15 mouse cellular contexts compared by ENCODE assay signal in the genomic region with DNA sequence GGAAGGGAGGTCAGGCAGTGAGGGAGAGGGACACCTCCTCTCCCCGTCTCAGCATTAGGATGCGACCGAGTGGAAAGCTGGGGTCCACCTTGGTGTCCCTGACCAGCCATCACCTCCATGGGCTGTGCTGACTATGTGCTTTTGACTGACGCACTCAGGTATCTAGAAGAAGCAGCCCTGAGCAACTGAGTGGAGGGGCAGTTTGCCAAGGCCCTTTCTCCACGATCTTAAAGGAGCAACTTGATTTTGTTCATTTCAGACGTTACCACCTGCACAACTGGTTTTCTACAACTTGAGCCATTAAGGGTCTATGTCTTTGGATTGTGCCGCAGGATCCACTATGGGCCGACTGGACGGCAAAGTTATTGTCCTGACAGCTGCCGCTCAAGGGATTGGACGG. TPM values are rescaled to one million over a fixed set of nuclear protein-coding genes. Genes with fewer than 3 reads are reported as not detected.
"Had no signal": no experiment of that assay in that cellular context is flagged by ENCODE, and none has a peak within 500 bp of the region (broad histone marks: within the 10 kb centered on the region; RNA-seq: fewer than 3 reads in every experiment).

No protein-coding gene starts in this region.

- ATAC-seq: intestine, embryonic 15.5 days had no signal

- H3K27me3 ChIP-seq: intestine, embryonic 15.5 days; limb, embryonic 13.5 days; neural tube, embryonic 12.5 days had no signal

- DNase-seq: kidney, adult 8-10 months; kidney, postnatal 4 days; left cerebral cortex, postnatal 4 days; midbrain, embryonic 14.5 days; thymus, adult 18-20 months; thymus, postnatal 25 days had no signal

- H3K4me1 ChIP-seq: intestine, embryonic 15.5 days; neural tube, embryonic 12.5 days had no signal

- H3K4me3 ChIP-seq: intestine, embryonic 15.5 days; layer of hippocampus, adult 2 months; limb, embryonic 13.5 days; midbrain, embryonic 10.5 days; myocyte; neural tube, embryonic 12.5 days had no signal

- H3K4me2 ChIP-seq: hindbrain, embryonic 14.5 days; intestine, embryonic 15.5 days; limb, embryonic 13.5 days; neural tube, embryonic 12.5 days had no signal

- H3K36me3 ChIP-seq: intestine, embryonic 15.5 days; limb, embryonic 13.5 days; midbrain, embryonic 10.5 days; neural tube, embryonic 12.5 days had no signal

- H3K27ac ChIP-seq: hindbrain, embryonic 14.5 days; intestine, embryonic 15.5 days; layer of hippocampus, adult 2 months; limb, embryonic 13.5 days; liver, embryonic 14.5 days; midbrain, embryonic 10.5 days; neural tube, embryonic 12.5 days had no signal

- H3K9me3 ChIP-seq: intestine, embryonic 15.5 days; limb, embryonic 13.5 days; midbrain, embryonic 10.5 days; neural tube, embryonic 12.5 days had no signal

- H3K9ac ChIP-seq: hindbrain, embryonic 14.5 days; intestine, embryonic 15.5 days; limb, embryonic 13.5 days; liver, embryonic 14.5 days; neural tube, embryonic 12.5 days had no signal

RNA-seq across cellular contexts. Expression of a gene that starts 22.2 kb away (rescaled TPM):
- polyA plus RNA-seq: liver, adult 2 months had no signal
